Mouse (Mus musculus): ENCODE data around the gene Ift74. TPM values are rescaled to one million over a fixed set of nuclear protein-coding genes. Genes with fewer than 3 reads are reported as not detected.

Ift74 gene
- polyA plus RNA-seq, 1 experiment, result 0.89 TPM

GRCm38 (mm10) chr4:94737326-94738295, 123.3 kb downstream of the Ift74 start:
- Histone ChIP-seq H3K27me3 (replicated peaks) (no peaks in the 10 kb centered on the region), H3K4me3 (replicated peaks) (no peak overlapping the region), H3K36me3 (replicated peaks; ENCODE audit: low read length) (no peaks in the 10 kb centered on the region), H3K4me1 (peaks cover 16% of the 10 kb centered on the region), H3K9me3 (no peaks in the 10 kb centered on the region)
- no peak for TF ChIP-seq GATA1 (IDR thresholded peaks at IDR 0.05; ENCODE audit: borderline replicate concordance, low read length)
- no peak for TF ChIP-seq FLI1 (IDR thresholded peaks at IDR 0.05; ENCODE audit: low read length)

- Histone ChIP-seq H3K9me3 (no peaks in the 10 kb centered on the region), H3K27me3 (replicated peaks) (no peaks in the 10 kb centered on the region), H3K4me1 (peaks cover 16% of the 10 kb centered on the region), H3K4me3 (replicated peaks) (peak within 1 kb of the TSS; percentile 57), H3K36me3 (replicated peaks; ENCODE audit: low read length) (no peaks in the 10 kb centered on the region)
- TF ChIP-seq GATA1 (IDR thresholded peaks at IDR 0.05; ENCODE audit: borderline replicate concordance, low read length) (no peak), FLI1 (IDR thresholded peaks at IDR 0.05; ENCODE audit: low read length) (no peak)
Observed at GRCm38 (mm10) chr4:94738838-94739731, 124.8 kb downstream of the Ift74 start, which contains the start of gene Tek. Gene Tek, plus strand, starts transcription at chr4:94739289.

- TF ChIP-seq FLI1 (IDR thresholded peaks at IDR 0.05; ENCODE audit: low read length) (no peak), GATA1 (IDR thresholded peaks at IDR 0.05; ENCODE audit: borderline replicate concordance, low read length) (no peak)
- Histone ChIP-seq H3K27me3 (replicated peaks) (no peaks in the 10 kb centered on the region), H3K36me3 (replicated peaks; ENCODE audit: low read length) (no peaks in the 10 kb centered on the region), H3K9me3 (no peaks in the 10 kb centered on the region), H3K4me1 (peaks cover 27% of the 10 kb centered on the region), H3K4me3 (replicated peaks) (no peak overlapping the region)
Observed at GRCm38 (mm10) chr4:94741824-94742223, 127.5 kb downstream of the Ift74 start.

Other genes starting within 250 kb of the Ift74 start
- gene Gm10306, start 57.9 kb upstream of the Ift74 start, polyA plus RNA-seq (2012; ENCODE audit: insufficient read depth, low replicate concordance), result not detected in 2 replicates
- gene Caap1, start 57.7 kb upstream of the Ift74 start, polyA plus RNA-seq (2012; ENCODE audit: insufficient read depth, low replicate concordance), result 3.7 TPM in 1 of 2 replicates, not detected in the other
- gene Plaa, start 11.2 kb upstream of the Ift74 start, polyA plus RNA-seq (2012; ENCODE audit: insufficient read depth, low replicate concordance), result 31.1 and 72.2 TPM in 2 replicates
- not detected in 2 replicates for gene Lrrc19, start 35.7 kb downstream of the Ift74 start, polyA plus RNA-seq (2012; ENCODE audit: insufficient read depth, low replicate concordance)
- 0.12 TPM in 1 of 2 replicates, not detected in the other for gene Tek, start 124.8 kb downstream of the Ift74 start, polyA plus RNA-seq (2012; ENCODE audit: insufficient read depth, low replicate concordance)